Mouse (Mus musculus) liver, embryonic 15.5 days (tissue): ENCODE measurements around the gene Rbm6. TPM values are rescaled to one million over a fixed set of nuclear protein-coding genes. Genes with fewer than 3 reads are reported as not detected.
A peak's percentile ranks its signal among the peaks of the same experiment; 100 is the strongest.

Source experiments
- ATAC-seq: fragments of 200-750 bp; cut with Nextera tagmentation; 2 replicates; pipeline ENCODE4 v1.8.0; 2017; ENCODE audit warnings: moderate number of reproducible peaks, mild to moderate bottlenecking, moderate library complexity; ENCODE audit not compliant: insufficient read depth
- H3K27ac ChIP-seq: fragments of 300-500 bp; sonication (generic); replicated peaks from 2 replicates; pipeline ENCODE4 v1.5.1; 2015; ENCODE audit warnings: mild to moderate bottlenecking, inconsistent platforms
- H3K27me3 ChIP-seq: fragments of 300-500 bp; sonication (generic); 2 replicates; pipeline ENCODE4 v1.6.1; 2015; ENCODE audit warnings: mild to moderate bottlenecking, inconsistent platforms
- H3K36me3 ChIP-seq: fragments of 300-500 bp; sonication (generic); replicated peaks from 2 replicates; pipeline ENCODE4 v1.6.1; 2015; ENCODE audit warnings: moderate library complexity, mild to moderate bottlenecking, inconsistent platforms
- H3K4me1 ChIP-seq: fragments of 300-500 bp; sonication (generic); replicated peaks from 2 replicates; pipeline ENCODE4 v1.6.1; 2015; ENCODE audit warnings: inconsistent platforms
- H3K4me2 ChIP-seq: fragments of 300-500 bp; sonication (generic); 2 replicates; pipeline ENCODE4 v1.6.1; 2015; ENCODE audit warnings: moderate library complexity, mild to moderate bottlenecking, inconsistent platforms
- H3K4me3 ChIP-seq: fragments of 300-500 bp; sonication (generic); replicated peaks from 2 replicates; pipeline ENCODE4 v1.5.1; 2015; ENCODE audit warnings: mild to moderate bottlenecking, inconsistent platforms
- H3K9ac ChIP-seq: fragments of 300-500 bp; sonication (generic); 2 replicates; pipeline ENCODE4 v1.6.1; 2015; ENCODE audit warnings: moderate library complexity, mild to moderate bottlenecking, inconsistent platforms
- H3K9me3 ChIP-seq: fragments of 300-500 bp; sonication (generic); replicated peaks from 2 replicates; pipeline ENCODE4 v1.6.1; 2016; ENCODE audit warnings: inconsistent platforms
- WGBS: fragments of 180-500 bp; shearing (Covaris S2); methylation state at CpG from one replicate; pipeline ENCODE4 v1.1.7; 2015; ENCODE audit warnings: mixed read lengths; ENCODE audit not compliant: insufficient replicate concordance; 5-methylcytosine and 5-hydroxymethylcytosine counted together
- polyA plus RNA-seq: library from polyadenylated mRNA; unstranded; fragments of >200 nt; fragmentation: Nextera tagmentation; extraction: Ambion mirVana; gene quantifications from 2 replicates; pipeline ENCODE4 v1.2.1, GENCODE M21; 2015

Gene Rbm6
- polyA plus RNA-seq, 1 experiment from 2014 or later: 26.1 TPM

GRCm38 (mm10) chr9:107880411-107880810, 7.4 kb upstream of the Rbm6 start:
- WGBS: 50% methylated on average over 4 of the region's 4 CpGs
- ATAC-seq: no peak
- peaks cover 18% of the 10 kb centered on the region for H3K27me3 ChIP-seq
- no peaks in the 10 kb centered on the region for H3K4me1 ChIP-seq
- H3K4me3 ChIP-seq: no peak overlapping the region
- no peaks in the 10 kb centered on the region for H3K9me3 ChIP-seq
- H3K9ac ChIP-seq: no peak overlapping the region
- no peaks in the 10 kb centered on the region for H3K36me3 ChIP-seq
- H3K4me2 ChIP-seq: no peak overlapping the region
- H3K27ac ChIP-seq: no peak overlapping the region

GRCm38 (mm10) chr9:107872350-107873098, 513 bp downstream of the Rbm6 start:
- ATAC-seq: peak; percentile 99
- H3K4me2 ChIP-seq: peak overlapping the region; percentile 82
- peaks cover 13% of the 10 kb centered on the region for H3K36me3 ChIP-seq
- peaks cover 31% of the 10 kb centered on the region for H3K4me1 ChIP-seq
- WGBS: under 1% methylated on average over 80 of the region's 80 CpGs
- peak overlapping the region; percentile 89 for H3K9ac ChIP-seq
- 0 out of 2 replicates have a peak, but pooled peaks cover 4% of the 10 kb centered on the region for H3K27me3 ChIP-seq
- no peaks in the 10 kb centered on the region for H3K9me3 ChIP-seq
- H3K4me3 ChIP-seq: peak overlapping the region; percentile 78
- H3K27ac ChIP-seq: peak overlapping the region; percentile 98

GRCm38 (mm10) chr9:107866081-107866480, 7.0 kb downstream of the Rbm6 start:
- Histone ChIP-seq H3K9me3 (no peaks in the 10 kb centered on the region), H3K27me3 (no peaks in the 10 kb centered on the region), H3K36me3 (peaks cover 29% of the 10 kb centered on the region), H3K27ac (no peak overlapping the region), H3K9ac (no peak overlapping the region), H3K4me1 (peaks cover 11% of the 10 kb centered on the region), H3K4me2 (no peak overlapping the region), H3K4me3 (no peak overlapping the region)
- ATAC-seq: no peak
- 83% methylated on average over 2 of the region's 2 CpGs for WGBS

- Histone ChIP-seq H3K4me3 (no peak overlapping the region), H3K9me3 (no peaks in the 10 kb centered on the region), H3K36me3 (peaks cover 29% of the 10 kb centered on the region), H3K27me3 (no peaks in the 10 kb centered on the region), H3K9ac (no peak overlapping the region), H3K4me2 (no peak overlapping the region), H3K27ac (no peak overlapping the region), H3K4me1 (peaks cover 3% of the 10 kb centered on the region)
- 22% methylated on average over 1 of the region's 1 CpGs for WGBS
- no peak for ATAC-seq
Measured at GRCm38 (mm10) chr9:107864493-107864892, 8.5 kb downstream of the Rbm6 start.

GRCm38 (mm10) chr9:107858343-107858742, 14.7 kb downstream of the Rbm6 start:
- H3K9ac ChIP-seq: no peak overlapping the region
- H3K27ac ChIP-seq: no peak overlapping the region
- H3K4me2 ChIP-seq: no peak overlapping the region
- H3K9me3 ChIP-seq: no peaks in the 10 kb centered on the region
- no peaks in the 10 kb centered on the region for H3K27me3 ChIP-seq
- H3K4me3 ChIP-seq: no peak overlapping the region
- H3K4me1 ChIP-seq: peaks cover 4% of the 10 kb centered on the region; the same call in 1 of the 2 replicates
- WGBS: 40% methylated on average over 3 of the region's 3 CpGs
- H3K36me3 ChIP-seq: peaks cover 37% of the 10 kb centered on the region
- ATAC-seq: peak; percentile 49

GRCm38 (mm10) chr9:107848922-107849321, 24.1 kb downstream of the Rbm6 start:
- Histone ChIP-seq H3K27ac (no peak overlapping the region), H3K4me2 (no peak overlapping the region), H3K4me1 (no peaks in the 10 kb centered on the region), H3K27me3 (no peaks in the 10 kb centered on the region), H3K9ac (no peak overlapping the region), H3K4me3 (no peak overlapping the region), H3K36me3 (peaks cover 51% of the 10 kb centered on the region), H3K9me3 (no peaks in the 10 kb centered on the region)
- ATAC-seq: no peak
- WGBS: 81% methylated on average over 7 of the region's 7 CpGs

GRCm38 (mm10) chr9:107842709-107843108, 30.3 kb downstream of the Rbm6 start:
- no peak overlapping the region for H3K4me3 ChIP-seq
- 80% methylated on average over 2 of the region's 2 CpGs for WGBS
- no peak overlapping the region for H3K4me2 ChIP-seq

GRCm38 (mm10) chr9:107838869-107839268, 34.2 kb downstream of the Rbm6 start:
- Histone ChIP-seq H3K27me3 (no peaks in the 10 kb centered on the region), H3K4me2 (no peak overlapping the region), H3K4me3 (no peak overlapping the region), H3K36me3 (peaks cover 38% of the 10 kb centered on the region), H3K27ac (no peak overlapping the region), H3K4me1 (no peaks in the 10 kb centered on the region), H3K9ac (no peak overlapping the region), H3K9me3 (no peaks in the 10 kb centered on the region)
- ATAC-seq: no peak
- WGBS: 88% methylated on average over 1 of the region's 1 CpGs

More at GRCm38 (mm10) chr9:107842709-107843108, 30.3 kb downstream of the Rbm6 start:
- Histone ChIP-seq H3K36me3 (peaks cover 38% of the 10 kb centered on the region), H3K4me1 (no peaks in the 10 kb centered on the region), H3K27ac (no peak overlapping the region), H3K9me3 (no peaks in the 10 kb centered on the region), H3K9ac (no peak overlapping the region), H3K27me3 (no peaks in the 10 kb centered on the region)
- ATAC-seq: no peak

- no peak overlapping the region for H3K4me3 ChIP-seq
- peaks cover 49% of the 10 kb centered on the region for H3K36me3 ChIP-seq
- H3K27me3 ChIP-seq: no peaks in the 10 kb centered on the region
- H3K4me2 ChIP-seq: no peak overlapping the region
- ATAC-seq: no peak
- 61% methylated on average over 3 of the region's 3 CpGs for WGBS
- no peaks in the 10 kb centered on the region for H3K9me3 ChIP-seq
- H3K4me1 ChIP-seq: peaks cover 5% of the 10 kb centered on the region; the same call in 1 of the 2 replicates
- H3K27ac ChIP-seq: no peak overlapping the region
- H3K9ac ChIP-seq: no peak overlapping the region
Measured at GRCm38 (mm10) chr9:107833826-107834225, 39.2 kb downstream of the Rbm6 start.

GRCm38 (mm10) chr9:107831765-107832164, 41.3 kb downstream of the Rbm6 start:
- Histone ChIP-seq H3K4me3 (no peak overlapping the region), H3K36me3 (peaks cover 56% of the 10 kb centered on the region), H3K9me3 (no peaks in the 10 kb centered on the region), H3K4me2 (no peak overlapping the region), H3K4me1 (peaks cover 5% of the 10 kb centered on the region; the same call in 1 of the 2 replicates), H3K9ac (no peak overlapping the region), H3K27me3 (no peaks in the 10 kb centered on the region), H3K27ac (no peak overlapping the region)
- no peak for ATAC-seq

GRCm38 (mm10) chr9:107812132-107812531, 60.9 kb downstream of the Rbm6 start:
- Histone ChIP-seq H3K36me3 (peaks cover 40% of the 10 kb centered on the region), H3K9me3 (no peaks in the 10 kb centered on the region), H3K9ac (no peak overlapping the region), H3K27me3 (no peaks in the 10 kb centered on the region), H3K27ac (no peak overlapping the region), H3K4me3 (no peak overlapping the region), H3K4me2 (no peak overlapping the region), H3K4me1 (no peaks in the 10 kb centered on the region)
- WGBS: 54% methylated on average over 1 of the region's 1 CpGs
- no peak for ATAC-seq

- no peak for ATAC-seq
- Histone ChIP-seq H3K9ac (no peak overlapping the region), H3K36me3 (peaks cover 33% of the 10 kb centered on the region), H3K4me2 (no peak overlapping the region), H3K4me1 (no peaks in the 10 kb centered on the region), H3K9me3 (no peaks in the 10 kb centered on the region), H3K27me3 (no peaks in the 10 kb centered on the region), H3K4me3 (no peak overlapping the region), H3K27ac (no peak overlapping the region)
- 49% methylated on average over 2 of the region's 2 CpGs for WGBS
Measured at GRCm38 (mm10) chr9:107810985-107811384, 62.1 kb downstream of the Rbm6 start.
